In the genomic region with DNA sequence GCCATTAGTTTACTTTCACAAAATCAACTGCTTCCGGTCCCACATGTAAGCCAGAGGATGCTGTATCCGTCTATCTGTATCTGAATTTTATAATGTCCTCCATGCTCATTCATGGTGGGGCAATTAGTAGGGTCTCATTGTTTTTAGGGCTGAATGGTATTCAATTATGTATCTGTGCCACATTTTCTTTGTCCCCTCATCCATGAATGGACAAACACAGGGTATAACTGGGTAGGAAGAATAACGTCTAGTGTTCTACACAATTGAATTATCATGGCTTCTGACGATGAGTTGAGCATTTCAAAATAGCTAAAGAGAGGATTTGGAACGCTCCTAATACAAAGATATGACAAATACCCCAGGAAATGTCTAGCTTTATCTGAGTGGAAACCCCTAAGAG, we compare ENCODE assay signal across 29 mouse cellular contexts.
"Had no signal": no experiment of that assay in that cellular context is flagged by ENCODE, and none has a peak within 500 bp of the region (broad histone marks: within the 10 kb centered on the region; RNA-seq: fewer than 3 reads in every experiment).

No protein-coding gene starts in this region.

- H3K27me3 ChIP-seq: limb, embryonic 15.5 days; liver, embryonic 13.5 days; lung, embryonic 15.5 days; midbrain, embryonic 12.5 days; midbrain, embryonic 13.5 days; midbrain, embryonic 15.5 days had no signal

- H3K4me3 ChIP-seq: left cerebral cortex, adult 2 months; limb, embryonic 10.5 days; limb, embryonic 12.5 days; limb, embryonic 13.5 days; limb, embryonic 15.5 days; liver, embryonic 12.5 days; liver, embryonic 13.5 days; liver, embryonic 15.5 days; lung, embryonic 15.5 days; megakaryocyte, embryonic 14.5 days; midbrain, embryonic 10.5 days; midbrain, embryonic 12.5 days; midbrain, embryonic 13.5 days; midbrain, embryonic 15.5 days; myocyte had no signal

- H3K9ac ChIP-seq: limb, embryonic 12.5 days; limb, embryonic 13.5 days; limb, embryonic 15.5 days; liver, embryonic 12.5 days; liver, embryonic 13.5 days; liver, embryonic 14.5 days; liver, embryonic 15.5 days; liver, postnatal 0 days; lung, embryonic 14.5 days; lung, embryonic 15.5 days; midbrain, embryonic 12.5 days; midbrain, embryonic 13.5 days; midbrain, embryonic 15.5 days had no signal

- ATAC-seq: liver, embryonic 12.5 days; liver, postnatal 0 days; midbrain, embryonic 13.5 days; midbrain, embryonic 15.5 days; midbrain, embryonic 16.5 days had no signal

- H3K27ac ChIP-seq: left cerebral cortex, adult 2 months; limb, embryonic 10.5 days; limb, embryonic 12.5 days; limb, embryonic 13.5 days; limb, embryonic 15.5 days; liver, embryonic 12.5 days; liver, embryonic 13.5 days; liver, embryonic 14.5 days; liver, embryonic 15.5 days; lung, embryonic 15.5 days; macrophage; midbrain, embryonic 10.5 days; midbrain, embryonic 13.5 days; midbrain, embryonic 15.5 days had no signal

- DNase-seq: left cerebral cortex, postnatal 4 days; liver; liver, embryonic 13.5 days; liver, postnatal 0 days; lung, adult 18-20 months; lung, adult 2 months; lung, postnatal 14 days; lung, postnatal 36 days; midbrain, embryonic 14.5 days had no signal

- H3K36me3 ChIP-seq: limb, embryonic 10.5 days; limb, embryonic 12.5 days; limb, embryonic 13.5 days; limb, embryonic 15.5 days; liver, embryonic 12.5 days; liver, embryonic 13.5 days; liver, embryonic 15.5 days; lung, embryonic 15.5 days; midbrain, embryonic 10.5 days; midbrain, embryonic 12.5 days; midbrain, embryonic 13.5 days; midbrain, embryonic 15.5 days had no signal

- H3K9me3 ChIP-seq: limb, embryonic 10.5 days; limb, embryonic 12.5 days; limb, embryonic 13.5 days; limb, embryonic 15.5 days; liver, embryonic 12.5 days; liver, embryonic 13.5 days; liver, embryonic 15.5 days; lung, embryonic 15.5 days; midbrain, embryonic 10.5 days; midbrain, embryonic 12.5 days; midbrain, embryonic 13.5 days; midbrain, embryonic 15.5 days had no signal

- H3K4me1 ChIP-seq: limb, embryonic 13.5 days; liver, embryonic 15.5 days had no signal

- H3K4me2 ChIP-seq: limb, embryonic 12.5 days; limb, embryonic 13.5 days; limb, embryonic 15.5 days; liver, embryonic 11.5 days; liver, embryonic 12.5 days; liver, embryonic 13.5 days; liver, embryonic 15.5 days; lung, embryonic 14.5 days; lung, embryonic 15.5 days; midbrain, embryonic 11.5 days; midbrain, embryonic 12.5 days; midbrain, embryonic 13.5 days; midbrain, embryonic 15.5 days had no signal
